Mouse (Mus musculus) layer of hippocampus, adult 9-11 months (tissue): ENCODE data around the gene Neurl1a.
A peak's percentile ranks its signal among the peaks of the same experiment; 100 is the strongest.

Source experiments
- DNase-seq: peaks from one replicate; pipeline ENCODE4 v3.0.0; 2022

Neurl1a gene

DNA sequence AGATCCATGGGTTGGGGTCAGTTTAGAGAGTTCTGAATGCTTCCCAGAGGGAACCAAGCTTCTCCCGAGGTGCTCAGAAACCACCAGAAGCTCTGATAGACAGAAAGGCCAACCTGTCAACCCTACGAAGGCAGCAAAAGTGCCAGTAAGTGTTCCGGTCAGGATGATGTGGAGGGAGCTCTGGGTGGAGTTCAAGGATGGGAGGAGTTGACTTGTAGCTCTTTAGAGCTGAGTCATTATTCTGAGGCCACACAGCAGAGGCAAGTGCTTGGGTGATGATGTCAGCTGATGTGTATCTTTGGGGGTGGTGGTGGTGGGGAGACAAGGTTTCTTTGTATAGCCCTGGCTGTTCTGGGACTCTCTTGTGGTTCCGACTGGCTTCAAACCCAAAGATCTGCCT is 41.0 kb downstream of the Neurl1a start:
- no peak for DNase-seq

DNA sequence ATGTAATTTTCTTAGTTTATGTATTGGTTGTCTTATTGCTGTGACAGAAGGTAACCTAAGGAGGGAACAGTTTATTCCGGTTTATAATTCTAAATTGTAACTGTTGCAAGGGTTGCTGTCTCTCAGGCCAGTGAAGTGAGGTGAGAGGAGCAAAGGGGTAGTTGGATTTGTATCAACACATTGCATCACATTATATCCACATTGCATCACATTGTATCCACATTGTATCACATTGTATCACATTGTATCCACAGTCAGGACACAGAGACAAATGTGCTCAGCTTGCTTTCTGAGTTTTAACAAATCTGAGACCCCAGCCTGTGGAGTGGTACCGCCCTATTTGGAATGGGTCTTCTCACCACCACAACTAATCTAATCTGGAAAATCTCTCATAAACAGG is 41.6 kb downstream of the Neurl1a start:
- no peak for DNase-seq

DNA sequence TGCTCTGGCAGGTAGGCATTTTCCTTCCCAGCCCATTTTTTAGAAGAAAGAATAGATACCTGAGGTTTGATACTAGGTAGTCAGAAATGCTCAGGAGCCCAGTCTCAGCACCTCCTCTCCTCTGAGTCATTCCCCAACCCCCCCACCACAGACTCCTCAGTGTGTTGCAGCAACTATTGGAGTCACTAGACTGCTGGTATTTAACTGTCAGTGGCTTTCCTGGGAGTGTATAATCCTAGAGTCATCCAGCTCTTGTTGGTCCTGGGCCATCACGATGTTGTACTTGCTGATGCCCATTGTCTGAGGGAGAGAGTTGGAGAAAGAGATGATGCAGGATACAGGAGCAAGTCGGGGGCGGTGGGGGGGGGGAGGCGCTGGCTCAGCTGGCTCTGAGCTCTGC is 42.4 kb downstream of the Neurl1a start:
- no peak for DNase-seq

DNA sequence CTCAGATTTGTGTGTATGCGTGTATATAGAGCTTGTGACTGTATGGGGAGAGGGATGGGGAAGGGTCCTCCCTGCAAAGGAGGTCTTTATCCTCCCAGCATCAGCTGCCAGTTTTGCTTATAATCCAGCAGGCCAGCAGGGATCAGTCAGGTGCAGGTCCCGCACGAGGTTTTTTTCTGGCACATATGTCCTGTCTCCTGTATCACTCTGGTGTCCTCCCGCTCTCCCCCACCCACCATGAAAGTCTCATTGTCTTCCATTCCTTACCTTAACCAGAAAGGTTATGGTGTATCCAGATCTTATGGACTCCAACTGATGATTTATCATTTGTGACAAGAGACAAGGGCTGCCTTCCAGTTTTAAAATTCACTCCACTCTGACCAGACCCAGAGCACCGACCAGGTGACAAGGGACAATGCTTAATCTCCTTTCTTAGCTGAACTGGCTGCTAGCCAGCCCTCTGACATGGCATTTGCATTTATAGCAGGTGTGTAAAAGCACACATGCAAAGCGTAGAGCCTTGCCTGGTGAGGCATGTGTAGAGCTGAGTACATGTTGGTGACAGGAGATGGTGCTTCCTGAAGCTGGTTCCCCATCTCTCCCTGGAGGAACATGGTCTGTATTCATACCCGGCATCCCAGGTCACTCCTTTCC is 43.0 kb downstream of the Neurl1a start:
- DNase-seq: no peak

GRCm38 (mm10) chr19:47222154-47222840 is 43.7 kb downstream of the Neurl1a start:
- DNase-seq: peak; percentile 71

- no peak for DNase-seq
Measured at GRCm38 (mm10) chr19:47222841-47223557, 44.4 kb downstream of the Neurl1a start.

DNA sequence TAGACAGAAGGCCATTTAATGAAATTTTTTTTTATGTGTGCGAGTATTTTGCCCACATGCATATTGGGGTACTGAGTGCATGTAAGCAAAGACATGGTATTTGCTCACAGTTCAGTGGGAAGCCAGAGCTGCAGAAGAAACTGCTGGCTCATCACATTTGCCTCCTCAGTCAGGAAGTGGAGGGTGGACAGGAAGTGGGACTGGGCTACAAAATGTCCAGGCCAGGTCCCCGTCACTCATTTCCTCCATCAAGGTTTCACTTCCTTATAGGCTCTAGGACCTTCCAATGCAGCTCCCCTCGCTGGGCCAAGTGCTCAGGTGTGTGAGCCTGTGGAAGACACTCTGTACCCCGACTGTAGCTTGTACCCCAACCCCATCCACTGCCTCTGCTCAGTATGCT is 46.1 kb downstream of the Neurl1a start:
- peak; percentile 83 for DNase-seq

DNA sequence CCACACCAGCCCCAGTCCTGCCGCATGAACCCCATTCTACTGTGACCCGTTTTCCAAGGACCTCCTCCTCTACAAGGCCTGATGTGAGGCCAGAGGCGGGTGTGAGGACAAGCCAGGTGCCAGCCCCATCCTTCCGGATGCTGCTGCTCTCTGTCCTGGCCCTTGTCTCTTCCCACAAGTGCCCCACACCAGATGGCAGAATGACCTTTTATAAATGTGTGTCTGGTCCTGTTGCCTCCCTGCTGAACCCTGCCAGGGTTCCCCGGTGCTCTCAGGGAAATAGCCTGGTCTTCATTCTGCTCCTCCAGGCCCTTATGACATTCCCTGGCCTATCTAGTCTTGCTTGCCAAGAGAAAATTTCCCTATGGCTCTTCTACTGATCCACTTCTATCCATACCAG is 47.2 kb downstream of the Neurl1a start:
- DNase-seq: no peak

GRCm38 (mm10) chr19:47228725-47229252 is 50.2 kb downstream of the Neurl1a start:
- DNase-seq: peak; percentile 71

DNA sequence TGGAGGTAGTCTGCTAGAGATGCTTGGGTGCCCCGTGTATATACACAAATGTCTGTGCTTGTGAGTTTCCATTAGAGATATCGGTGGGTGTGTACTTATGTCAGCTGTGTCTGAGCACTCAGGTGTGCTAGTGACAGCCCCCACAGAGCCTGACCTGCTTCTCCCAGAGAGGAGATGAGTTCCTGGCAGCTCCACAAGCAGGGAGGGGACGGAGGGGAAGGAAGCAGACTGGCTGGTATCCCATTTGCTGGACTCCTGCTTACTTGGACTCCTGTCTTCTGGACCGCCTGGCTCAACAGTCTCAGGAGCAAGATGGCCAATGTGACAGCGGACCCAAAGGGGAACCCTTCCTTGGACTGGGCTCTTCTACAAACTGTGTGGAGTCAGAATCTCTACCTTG is 50.8 kb downstream of the Neurl1a start:
- DNase-seq: no peak

DNA sequence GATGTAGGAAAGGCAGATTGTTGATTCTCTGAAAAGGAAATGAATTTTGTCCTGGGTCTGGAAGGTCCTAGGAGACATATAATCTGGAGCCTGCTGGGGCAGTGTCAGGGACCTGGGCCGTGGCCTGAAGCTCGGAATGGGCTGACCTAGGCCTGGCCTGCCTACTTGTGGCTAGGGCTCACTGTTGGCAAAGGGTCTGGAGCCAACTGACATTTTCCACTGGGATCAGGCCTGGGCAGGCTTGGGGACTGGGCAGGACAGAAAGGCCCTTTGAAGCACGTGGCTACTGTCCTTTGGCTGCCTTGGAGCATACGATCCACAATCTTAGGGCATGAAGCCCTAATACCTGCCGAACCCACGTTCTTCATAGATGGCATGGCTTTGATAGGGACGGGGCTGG is 51.5 kb downstream of the Neurl1a start:
- DNase-seq: no peak

DNA sequence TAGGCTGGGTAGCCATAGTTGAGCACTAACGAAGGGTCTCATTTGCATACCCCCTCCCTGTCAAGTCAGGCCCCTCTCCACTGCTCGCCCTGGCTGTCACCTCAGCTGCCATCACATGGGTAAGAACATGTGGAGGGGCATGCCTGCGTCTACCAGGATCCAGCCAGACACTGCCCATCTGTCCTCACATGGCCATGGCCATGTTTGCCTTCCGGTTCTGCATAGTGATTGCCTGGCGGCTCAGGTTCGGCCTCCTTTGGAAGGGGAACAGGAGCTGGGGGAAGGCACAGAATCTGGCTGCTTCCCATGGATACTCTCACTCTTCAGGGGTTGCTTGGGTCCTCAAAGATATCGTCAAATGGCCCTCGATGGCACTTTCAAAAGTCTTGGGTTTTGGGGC is 52.1 kb downstream of the Neurl1a start:
- no peak for DNase-seq

- DNase-seq: no peak
Measured at GRCm38 (mm10) chr19:47231389-47231788, 52.8 kb downstream of the Neurl1a start.

GRCm38 (mm10) chr19:47232077-47232865 is 53.7 kb downstream of the Neurl1a start:
- DNase-seq: no peak

DNA sequence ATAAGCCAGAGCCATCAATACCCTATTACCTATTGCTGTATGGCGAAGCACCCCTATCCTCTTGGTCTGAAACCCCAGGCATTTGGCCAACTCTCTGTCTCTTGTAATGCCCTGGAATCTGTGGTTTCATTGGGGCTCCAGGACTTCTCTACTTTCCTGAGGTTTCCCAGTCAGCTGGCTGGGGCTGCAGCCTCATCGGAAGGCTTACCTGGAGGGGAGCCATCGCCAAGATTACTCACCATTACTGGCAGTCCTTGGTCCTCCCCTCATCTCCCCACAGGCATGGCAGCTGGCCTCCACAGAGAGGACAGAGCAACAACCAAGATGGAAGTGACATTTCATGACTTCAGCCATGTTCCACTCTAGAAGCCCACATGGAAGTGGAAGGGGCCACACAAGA is 54.5 kb downstream of the Neurl1a start:
- no peak for DNase-seq

- no peak for DNase-seq
Measured at GRCm38 (mm10) chr19:47240076-47240475, 61.5 kb downstream of the Neurl1a start.

DNA sequence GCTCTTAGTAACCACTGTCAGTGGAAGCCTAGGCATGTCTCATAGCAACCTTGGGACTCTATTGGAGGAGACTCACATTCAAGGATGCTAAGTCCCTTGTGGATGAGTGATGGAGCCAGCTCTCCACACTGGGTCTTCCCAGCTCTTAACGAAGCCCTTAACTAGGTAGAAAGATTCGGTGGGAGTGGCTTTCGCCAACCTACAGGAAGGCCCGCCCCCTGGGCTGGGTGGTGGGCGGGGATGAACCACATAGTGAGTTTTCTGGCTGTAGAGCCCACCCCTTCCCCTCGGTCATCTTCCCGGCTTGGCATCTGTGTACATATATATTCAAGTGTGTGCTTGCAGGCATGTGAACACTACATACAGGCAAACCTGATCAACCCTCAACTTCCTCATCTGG is 62.3 kb downstream of the Neurl1a start:
- no peak for DNase-seq

GRCm38 (mm10) chr19:47242227-47242626 is 63.6 kb downstream of the Neurl1a start:
- peak; percentile 52 for DNase-seq

GRCm38 (mm10) chr19:47245512-47245911 is 66.9 kb downstream of the Neurl1a start:
- DNase-seq: no peak

DNA sequence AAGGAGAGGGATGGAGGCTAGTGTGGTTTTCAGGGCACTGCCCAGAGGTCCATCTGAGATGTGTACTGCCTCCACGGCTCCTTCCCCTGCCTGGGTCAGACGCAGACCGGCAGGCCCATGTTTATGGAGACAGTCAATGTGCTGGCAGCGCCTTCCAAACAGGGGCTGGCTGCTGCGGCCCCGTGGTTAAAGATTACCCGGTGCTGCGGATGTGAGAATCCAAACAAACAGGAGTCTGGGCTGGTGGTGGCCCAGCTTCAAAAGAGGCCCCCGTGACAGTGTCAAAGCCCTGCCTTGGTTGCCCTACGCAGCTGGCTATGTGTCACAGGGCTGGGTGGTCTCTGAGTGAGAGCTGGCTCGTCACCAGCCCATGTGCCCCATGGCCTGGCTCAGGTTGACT is 69.2 kb downstream of the Neurl1a start:
- no peak for DNase-seq

GRCm38 (mm10) chr19:47248296-47248695 is 69.7 kb downstream of the Neurl1a start:
- no peak for DNase-seq

DNA sequence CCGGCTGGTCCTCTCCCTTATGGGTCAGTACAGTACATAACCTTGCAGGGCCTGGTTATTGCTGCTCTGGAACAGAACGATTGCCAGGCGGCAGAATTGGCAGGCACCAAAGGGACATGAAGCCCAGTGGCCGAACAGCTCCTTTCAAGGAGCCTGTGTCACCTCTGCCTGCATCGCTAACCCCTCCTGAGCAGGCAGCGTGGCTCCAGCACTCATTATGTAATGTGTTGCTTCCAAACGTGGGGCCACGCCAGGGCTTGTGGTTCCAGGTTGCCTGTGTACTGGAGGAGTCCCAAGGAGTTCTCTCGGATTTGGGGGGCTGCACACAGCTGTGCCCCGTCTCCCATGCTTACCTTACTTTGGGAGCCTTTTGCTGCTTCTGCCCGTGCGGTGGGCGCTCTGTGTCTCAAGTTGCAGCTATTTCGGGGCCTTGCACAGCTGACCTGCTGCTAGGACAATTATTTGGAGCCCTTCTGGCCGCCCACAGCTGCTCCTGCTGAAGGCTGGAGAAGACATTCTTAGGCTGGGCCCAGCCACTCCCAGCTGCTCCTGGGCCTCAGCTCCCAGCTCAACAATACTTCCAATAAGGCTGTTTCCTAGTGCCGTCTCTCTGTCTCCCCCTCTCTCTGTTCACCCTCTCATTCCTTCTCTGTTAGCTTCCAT is 70.4 kb downstream of the Neurl1a start:
- no peak for DNase-seq

GRCm38 (mm10) chr19:47250931-47251330 is 72.3 kb downstream of the Neurl1a start:
- DNase-seq: no peak
